Mouse (Mus musculus) spleen, postnatal 4 days (tissue): ENCODE data around the gene Kdm5b.
"Not testable (repeated sequence)": the region's sequence is repeated elsewhere in the genome, so short reads cannot be mapped to it uniquely, and the experiment has no call there.

ENCODE experiments used
- DNase-seq, 2 experiments: peaks; one replicate each; pipeline ENCODE4 v3.0.0; 2022; ENCODE audit warnings: low spot score in 2 of 2

Kdm5b gene

DNA sequence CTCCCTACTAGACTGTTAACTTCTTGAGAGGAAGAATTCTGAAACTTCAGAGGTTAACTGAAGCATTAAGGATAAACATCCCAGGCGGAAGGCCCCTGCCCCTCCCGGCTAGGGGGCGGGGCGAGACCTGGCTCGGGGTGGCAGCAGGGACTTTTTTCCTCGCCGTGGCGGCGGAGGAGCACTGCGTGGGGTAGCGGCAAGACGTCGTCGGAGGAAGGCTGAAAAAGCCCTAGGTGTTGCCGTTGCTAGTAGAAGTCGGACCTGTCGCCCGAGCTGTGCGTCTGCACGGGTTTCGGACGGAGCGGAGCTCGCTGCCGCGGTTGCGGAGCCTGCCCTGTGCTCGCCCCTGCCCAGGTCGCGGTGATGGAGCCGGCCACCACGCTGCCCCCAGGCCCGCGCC lies at the start of gene Kdm5b:
Kdm5b (plus strand) TSS at position 196 of the 400 bp plus-strand sequence.
- DNase-seq: peak; percentile 80 to 90

DNA sequence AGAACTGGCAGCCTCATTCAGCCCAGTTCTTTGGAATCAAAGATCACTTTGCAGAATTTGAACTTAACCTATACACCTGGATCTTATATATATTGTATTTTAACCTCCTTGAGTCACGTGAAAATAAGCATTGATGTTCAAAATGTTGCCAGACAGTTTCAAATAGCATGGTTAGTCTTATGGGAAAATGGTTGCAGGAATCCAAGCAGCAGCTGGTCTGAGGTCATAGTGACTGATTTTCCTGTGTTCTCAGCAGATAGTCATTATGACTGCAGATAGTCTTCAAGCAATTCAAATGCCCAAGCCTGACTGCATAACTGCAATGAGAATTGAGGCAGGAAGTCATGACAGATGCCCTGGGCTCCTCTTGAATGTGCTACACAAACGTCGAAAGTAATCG lies 47.8 kb upstream of the Kdm5b start:
- no peak for DNase-seq

DNA sequence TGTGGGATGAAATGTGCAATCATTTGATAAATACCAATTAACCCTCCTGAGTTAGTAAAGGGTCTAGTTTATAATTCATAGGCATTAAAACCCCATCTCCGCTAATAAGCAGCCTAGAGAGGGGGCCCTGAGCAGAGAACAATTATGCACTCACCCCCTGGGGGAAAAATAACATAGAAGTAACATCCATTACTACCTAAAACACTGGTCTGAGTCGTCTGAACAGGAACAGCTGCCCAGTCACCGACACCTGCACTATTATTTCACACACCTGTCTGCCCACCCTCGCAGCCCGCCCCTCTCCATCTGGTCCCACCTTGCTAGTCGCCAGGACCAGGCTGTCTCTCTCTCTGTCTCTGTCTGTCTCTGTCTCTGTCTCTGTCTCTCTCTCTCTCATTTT lies 47.4 kb upstream of the Kdm5b start:
- DNase-seq: no peak

DNA sequence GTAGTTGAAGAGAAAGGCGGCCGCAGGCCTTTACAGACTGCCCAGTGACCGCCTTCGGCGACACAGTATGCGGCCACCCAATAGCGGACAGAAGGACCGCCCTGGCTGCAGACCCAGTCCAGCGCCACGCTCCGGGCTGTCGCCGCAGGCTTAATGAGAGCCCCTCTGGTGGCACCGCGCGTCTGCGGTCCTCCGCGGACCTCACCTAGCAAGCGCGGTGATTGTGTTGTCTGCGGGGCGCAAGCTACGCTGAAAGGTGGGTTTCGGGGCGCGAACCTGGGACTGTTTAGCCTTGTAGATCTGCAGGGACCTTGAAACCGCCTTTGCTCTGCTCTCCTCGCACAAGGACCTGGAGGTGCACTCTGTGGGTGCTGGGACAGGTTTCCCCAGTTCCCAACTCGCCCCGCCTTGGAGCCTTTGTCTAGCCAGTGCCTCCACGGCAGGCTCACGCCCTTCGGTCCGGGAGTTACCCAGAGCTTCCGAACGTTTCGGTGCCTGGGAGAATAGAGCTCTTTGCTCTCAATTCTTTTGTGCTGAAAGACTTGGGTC lies 46.6 kb upstream of the Kdm5b start:
- DNase-seq: no peak

DNA sequence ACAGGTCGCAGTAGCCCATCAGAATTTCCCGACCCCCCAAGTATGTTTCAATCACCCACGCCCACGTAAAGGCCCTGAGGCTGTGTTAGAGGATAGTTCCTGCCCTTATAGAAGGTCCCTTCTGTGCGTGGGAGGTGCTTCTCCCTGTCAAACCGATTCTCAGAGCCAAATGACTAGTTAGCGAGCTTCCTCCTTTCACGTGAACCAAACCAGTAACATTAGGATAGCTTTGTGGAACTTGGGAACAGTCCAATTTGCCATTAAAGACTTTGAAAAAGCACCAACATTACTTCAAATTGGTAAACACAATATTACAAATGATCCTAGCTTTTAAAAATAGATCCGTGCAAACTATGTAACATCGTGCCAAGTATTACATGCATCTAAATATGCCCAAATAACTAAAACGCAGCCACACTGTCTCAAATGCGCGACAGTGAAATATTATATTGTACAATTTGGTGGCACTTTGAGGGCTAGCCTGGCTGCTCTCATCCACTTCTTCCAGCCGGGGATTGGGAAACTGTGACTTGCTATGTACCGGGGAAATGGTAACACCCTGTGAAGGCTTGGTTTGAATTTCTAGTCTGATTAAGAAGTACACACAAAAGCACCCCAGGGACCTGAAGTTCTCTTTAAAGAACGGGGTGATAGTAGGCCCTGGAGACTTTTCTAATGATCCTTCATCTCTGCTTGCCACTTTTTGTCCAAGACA lies 45.9 kb upstream of the Kdm5b start:
- no peak for DNase-seq

DNA sequence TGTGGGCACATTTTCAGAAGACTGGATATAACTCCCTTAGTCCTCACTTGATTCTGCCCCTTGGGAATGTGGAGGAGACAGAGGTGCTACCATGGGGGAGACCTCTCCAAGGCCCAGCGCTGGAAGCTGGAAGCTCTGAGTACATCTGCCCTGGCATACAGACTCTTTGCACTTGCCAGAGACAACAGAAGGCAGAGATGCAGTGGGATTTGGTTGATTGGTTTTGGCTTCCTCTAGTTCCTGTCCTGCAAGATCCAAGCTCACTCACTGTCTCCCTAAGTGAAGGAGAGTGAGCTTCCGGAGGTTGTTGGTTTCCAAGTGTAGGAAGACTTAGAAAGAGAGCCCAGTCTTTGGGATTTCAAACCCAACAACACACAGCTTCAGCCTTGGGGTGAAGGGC lies 44.1 kb upstream of the Kdm5b start:
- no peak for DNase-seq

DNA sequence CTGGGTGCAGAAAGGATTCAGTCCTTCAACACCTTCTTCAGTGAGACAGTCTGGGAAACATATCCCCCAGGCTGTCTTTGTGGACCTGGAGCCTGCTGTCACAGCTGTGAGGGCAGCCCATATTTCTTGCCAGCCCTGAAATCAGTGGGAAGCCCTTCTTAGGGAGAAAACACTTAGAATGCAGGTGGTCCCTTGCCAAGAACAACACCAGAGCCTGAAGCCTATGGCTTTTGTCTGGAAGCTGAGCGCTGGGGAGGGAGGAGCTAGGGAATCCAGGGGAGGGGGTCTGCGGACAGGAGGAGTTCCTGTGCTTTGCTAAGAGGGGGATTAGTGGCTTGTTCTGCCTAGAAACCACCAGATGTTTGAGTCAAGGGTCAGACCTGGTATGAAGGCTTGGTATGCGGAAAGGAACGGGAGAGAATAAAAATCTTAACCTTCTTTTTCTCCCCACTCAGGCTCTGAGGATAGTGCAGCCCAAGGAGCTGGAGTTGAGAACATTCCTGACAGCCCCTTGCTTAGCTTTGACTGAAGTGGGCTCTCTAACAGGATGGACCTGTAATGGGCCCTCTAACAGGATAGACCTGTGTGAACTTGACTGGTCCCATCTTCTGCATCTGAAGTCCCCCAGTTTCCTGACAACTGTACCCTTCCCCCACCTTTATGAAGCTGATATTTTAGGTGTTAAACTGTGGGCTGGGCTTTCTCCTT lies 43.3 kb upstream of the Kdm5b start:
- no peak for DNase-seq

DNA sequence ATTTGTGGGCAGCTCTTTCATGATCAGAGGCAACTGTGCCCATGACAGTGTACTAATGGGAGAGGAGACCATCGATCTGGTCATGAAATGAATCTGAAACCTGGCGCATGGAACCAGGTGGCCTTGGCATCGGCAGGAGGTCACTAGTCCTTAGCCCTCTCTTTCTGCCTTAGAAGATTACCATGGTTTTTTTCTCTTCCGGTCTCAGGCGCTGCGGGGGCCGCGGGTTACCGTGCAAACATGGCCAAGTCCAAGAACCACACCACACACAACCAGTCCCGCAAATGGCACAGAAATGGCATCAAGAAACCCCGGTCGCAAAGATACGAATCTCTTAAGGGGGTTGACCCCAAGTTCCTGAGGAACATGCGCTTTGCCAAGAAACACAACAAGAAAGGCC lies 42.1 kb upstream of the Kdm5b start:
- DNase-seq: not testable (repeated sequence)

DNA sequence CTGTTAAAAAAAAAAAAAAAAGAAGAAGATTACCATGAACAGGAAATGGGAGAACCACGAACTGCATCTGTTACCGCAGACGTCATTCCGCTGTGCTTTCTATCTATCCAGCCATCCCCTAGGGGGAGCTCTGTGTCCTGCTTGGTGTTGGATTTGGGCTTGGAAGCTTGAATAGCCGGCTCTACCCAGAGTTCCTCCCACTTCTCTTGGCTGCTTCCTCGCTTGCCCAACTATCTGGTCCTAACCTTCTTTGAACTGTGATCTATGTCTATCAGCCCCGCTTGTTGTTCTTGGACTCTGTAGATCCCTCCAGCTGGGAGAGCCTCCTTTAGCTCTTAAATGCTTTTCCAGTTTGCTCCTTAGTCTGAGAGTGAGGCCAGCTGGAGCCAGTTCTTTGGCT lies 41.3 kb upstream of the Kdm5b start:
- peak; percentile 84 to 90 for DNase-seq

DNA sequence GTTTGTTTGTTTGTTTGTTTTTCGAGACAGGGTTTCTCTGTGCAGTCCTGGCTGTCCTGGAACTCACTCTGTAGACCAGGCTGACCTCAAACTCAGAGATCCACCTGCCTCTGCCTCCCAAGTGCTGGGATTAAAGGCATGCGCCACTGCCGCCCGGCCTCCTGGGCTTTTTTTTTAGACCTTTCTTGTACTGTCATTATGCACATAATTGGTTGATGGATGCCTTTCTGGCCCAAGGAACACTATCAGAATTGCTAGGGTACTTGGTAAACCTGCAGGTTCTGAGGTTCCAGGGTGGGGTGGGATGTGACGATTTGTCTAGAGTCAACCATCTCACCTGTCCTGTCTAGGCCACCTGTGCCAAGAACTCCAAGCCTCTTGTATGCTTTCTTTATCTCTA lies 40.8 kb upstream of the Kdm5b start:
- DNase-seq: not testable (repeated sequence)

DNA sequence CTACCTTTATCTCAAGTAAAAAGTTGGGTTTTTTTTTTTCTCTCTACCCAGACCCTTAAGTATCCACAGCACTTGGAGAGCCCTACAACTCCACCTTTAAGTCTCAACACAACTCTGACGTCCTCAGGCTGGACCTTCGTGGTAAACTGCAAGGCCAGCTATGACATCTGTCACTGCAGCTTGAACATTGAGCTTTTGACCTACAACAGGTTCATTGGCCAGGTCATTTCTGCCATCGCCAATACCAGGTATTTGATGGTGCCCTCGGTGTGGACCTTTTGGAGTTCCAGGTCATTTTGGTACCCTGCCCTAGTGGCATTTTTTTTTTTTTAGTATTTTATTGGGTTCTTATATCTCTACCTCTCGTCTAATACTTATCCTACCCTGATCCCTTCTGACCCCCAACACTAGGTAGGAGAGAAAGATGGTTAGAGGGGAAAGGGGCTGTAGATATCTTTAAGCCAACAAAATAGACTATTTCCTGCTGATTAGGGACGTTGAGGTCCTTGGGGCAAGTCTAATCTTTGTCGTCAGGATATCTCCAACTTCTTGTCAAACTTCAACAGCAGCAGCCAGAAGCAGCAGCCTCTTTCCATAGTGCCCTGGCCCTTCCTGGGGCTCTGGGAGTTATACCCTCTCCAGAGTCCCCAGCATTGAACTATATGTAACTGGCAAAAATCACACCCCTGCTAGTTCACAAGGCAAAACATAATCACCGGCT lies 39.8 kb upstream of the Kdm5b start:
- no peak for DNase-seq

DNA sequence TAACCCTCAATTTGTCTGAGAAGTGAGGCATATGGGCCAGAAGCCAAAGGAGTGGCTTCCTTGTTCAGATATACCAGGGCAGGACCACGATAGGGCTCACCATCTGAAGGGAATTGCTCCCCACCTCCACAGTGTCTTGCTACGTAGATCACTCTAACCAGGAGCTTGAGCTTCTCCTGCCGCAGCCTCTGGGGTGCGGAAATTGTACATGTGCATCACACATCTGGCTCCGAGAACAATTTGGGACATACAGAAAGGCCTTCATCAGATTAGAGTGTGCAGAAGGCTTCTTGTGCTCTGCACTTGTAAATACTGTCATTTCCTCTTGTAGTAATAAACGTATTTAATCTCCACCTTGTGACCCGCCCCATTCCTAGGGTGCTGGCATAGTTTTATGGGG lies 38.8 kb upstream of the Kdm5b start:
- no peak for DNase-seq

DNA sequence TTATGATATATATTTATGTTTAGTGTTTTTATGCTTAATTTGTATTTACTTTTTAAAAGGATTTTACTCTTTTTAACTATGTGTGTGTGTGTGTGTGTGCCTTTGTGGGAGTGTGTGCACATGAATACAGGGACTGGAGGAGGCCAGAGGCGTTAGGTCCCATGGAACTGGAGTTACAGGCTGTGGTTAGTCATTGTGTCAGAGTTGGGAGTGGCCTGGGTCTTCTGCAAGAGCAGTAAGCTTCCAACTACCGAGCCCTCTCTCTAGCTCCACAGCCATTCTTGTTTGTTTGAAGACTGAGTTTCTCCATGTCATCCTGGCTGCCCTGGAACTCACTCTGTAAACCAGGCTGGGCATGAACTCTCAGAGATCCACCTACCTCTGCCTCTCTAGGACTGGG lies 37.6 kb upstream of the Kdm5b start:
- no peak for DNase-seq

DNA sequence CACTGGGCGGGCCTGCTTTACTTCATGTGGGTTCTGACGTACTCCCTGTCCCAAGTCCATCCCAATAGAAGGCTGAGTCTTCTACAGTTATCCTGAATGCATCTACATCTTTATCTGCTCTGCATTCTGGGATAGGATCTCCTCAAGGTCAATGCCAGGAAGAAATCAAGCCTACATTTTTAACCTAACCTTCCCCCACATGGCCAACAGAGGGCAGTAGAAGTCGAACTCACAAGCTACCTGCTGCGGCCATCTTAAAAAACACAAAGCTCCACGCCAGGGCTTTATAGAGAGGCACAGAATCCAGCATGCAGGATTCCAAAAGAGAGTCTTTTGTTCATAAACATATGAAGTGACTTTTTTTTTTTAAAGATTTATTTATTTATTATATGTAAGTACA lies 35.5 kb upstream of the Kdm5b start:
- DNase-seq: peak in 1 of 2 experiments; percentile 38

DNA sequence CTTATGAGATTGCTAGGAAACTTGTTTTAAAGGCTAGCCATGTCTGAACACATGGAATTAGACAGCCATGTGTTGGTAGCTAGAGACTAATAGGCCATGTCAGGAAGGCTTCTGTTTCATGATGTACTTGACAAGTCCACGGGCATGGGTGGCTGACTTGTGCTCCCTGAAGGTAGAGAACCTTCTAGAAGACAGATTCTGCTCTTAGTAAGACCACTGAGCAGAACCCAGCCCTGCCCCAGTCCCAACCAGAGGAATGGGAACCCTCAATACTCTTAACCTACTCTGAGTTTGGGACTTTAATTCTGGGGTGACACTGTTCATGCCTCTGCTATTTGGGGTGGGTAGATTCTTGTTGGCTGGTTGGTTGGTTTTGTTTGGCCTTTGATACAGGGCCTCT lies 35.0 kb upstream of the Kdm5b start:
- peak in 1 of 2 experiments; percentile 55 for DNase-seq

DNA sequence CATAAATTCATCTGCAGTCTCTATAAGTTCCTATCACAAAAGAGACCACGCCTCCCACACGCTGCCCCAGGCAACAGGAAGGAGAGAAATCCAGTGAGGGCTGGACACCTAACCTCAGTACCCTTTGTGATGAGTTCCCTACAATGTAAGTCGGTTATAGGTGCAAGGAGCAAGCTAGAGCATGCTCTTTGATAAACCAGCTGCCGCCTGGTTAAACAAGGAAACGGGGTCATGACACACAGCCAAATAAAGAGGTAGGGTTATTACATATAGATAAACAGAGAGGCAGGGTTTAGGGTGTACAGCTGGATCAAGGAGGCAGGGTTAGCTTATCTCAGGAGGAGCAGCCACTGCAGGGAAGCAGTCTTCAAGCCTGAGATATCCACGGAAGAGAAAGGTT lies 33.2 kb upstream of the Kdm5b start:
- DNase-seq: peak in 1 of 2 experiments; percentile 53

DNA sequence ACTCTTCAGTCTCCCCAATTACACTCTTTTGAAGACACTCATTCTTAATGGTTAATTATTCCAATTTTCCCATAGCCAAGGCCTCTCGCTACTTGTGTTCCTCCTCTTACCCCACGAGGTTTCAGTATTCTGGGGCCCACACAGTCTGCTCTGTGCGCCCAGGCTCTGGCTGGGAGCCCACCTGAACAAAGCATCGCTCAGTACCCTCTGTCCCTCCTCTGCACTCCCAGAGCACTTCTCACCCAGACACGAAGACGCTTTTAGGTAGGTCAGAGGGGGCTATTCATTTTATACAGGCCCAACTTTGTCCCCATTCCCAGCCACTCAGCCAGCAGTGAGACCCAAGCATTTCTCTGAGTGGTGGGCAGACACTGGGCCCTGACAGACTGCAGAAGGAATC lies 29.4 kb upstream of the Kdm5b start:
- DNase-seq: no peak

DNA sequence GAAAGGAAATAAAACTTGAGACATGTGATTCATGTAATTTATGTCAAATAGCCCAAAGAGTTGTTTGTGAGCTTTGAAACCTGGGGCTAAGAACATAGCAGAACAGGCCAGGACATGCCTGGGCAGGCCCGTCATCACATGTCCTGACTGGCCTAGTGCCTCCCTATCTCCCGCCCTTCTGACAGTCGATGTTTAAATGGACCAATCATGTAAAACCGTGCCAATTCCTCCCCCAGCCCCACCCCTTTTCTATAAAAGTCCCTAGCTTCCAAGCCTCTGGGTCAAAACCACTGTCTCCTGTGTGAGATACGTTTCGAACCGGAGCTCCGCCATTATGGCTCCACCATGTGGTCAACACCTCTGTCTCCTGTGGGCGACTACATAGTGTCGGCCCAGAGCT lies 26.3 kb upstream of the Kdm5b start:
- DNase-seq: not testable (repeated sequence)

DNA sequence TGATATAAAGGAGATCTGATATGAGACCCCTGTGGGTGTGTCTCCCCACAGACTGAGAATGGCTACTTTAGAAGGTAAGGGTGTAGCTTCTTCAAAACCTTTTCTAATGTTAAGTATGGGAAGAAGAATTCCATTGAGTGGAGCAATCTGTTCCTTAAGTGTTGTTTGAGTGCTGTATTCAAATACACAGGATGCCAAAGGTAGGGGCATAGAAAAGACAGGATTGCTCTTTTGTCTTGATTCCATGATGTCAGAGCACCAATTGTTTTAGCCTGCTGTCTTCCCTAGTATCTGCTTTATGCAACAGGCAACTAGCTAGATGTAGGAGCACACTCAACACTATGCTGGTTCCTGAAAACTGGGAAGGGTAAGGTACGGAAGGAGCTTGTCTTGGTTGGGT lies 24.9 kb upstream of the Kdm5b start:
- DNase-seq: no peak

DNA sequence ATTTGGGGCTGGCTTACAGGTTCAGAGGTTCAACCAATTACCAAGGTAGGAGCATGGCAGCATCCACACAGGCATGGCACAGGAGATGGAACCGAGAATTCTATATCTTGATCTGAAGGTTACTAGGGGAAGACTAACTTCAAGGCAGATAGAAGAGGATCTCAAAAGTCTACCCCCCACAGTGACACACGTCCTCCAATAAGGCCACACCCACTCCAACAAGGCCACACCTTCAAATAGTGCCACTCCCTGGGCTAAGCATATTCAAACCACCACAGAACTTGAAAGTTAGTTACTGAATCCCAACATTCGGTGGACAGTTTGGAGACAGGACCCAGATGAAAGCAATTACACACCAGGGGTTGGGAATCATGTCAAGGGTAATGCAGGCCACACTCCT lies 24.5 kb upstream of the Kdm5b start:
- no peak for DNase-seq

DNA sequence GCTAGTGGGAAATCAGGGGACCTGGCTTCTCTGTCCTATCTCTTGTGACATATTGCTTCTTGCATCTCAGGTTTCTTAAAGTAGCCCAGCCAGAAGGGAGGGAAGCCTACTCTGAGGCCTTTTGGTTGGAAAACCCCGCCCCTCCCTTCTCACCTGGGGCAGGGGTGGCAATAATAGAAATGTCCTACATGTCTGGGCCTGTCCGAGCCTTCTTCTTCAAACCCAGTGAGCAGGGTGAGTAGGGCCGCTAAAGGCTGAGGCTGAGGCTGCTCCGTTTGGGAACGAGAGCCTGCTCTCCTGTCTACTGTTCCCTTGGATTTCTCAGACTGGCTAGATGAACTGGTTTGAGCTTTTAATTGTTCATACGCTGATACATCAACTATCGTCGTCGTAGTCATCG lies 19.4 kb upstream of the Kdm5b start:
- peak in 1 of 2 experiments; percentile 56 for DNase-seq

DNA sequence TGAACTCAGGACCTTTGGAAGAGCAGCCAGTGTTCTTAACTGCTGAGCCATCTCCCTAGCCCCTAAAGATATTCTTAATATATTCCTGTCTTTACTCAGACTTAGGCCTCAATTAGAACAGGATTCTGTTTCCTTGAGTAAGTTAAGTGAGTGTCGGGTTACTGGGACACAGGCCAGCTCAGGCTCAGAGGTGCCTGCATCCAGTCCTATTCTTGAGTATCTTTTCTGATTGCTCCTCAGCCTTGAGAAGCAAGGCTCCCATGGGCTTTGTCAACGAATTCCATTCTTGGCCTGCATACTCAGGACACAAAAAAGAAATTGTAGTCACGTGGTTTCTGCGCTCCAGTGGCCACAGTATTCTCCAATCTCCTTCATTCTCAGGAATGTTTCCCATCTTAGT lies 11.7 kb upstream of the Kdm5b start:
- DNase-seq: no peak
